Mouse (Mus musculus): ENCODE measurements around the gene Tshz2.
"Not testable (repeated sequence)": the region's sequence is repeated elsewhere in the genome, so short reads cannot be mapped to it uniquely, and the experiment has no call there.

Gene Tshz2

GRCm38 (mm10) chr2:169632338-169633151 is at the start of gene Tshz2:
Gene Tshz2, plus strand, starts transcription at chr2:169633013.
- peak; percentile 56 for DNase-seq

DNA sequence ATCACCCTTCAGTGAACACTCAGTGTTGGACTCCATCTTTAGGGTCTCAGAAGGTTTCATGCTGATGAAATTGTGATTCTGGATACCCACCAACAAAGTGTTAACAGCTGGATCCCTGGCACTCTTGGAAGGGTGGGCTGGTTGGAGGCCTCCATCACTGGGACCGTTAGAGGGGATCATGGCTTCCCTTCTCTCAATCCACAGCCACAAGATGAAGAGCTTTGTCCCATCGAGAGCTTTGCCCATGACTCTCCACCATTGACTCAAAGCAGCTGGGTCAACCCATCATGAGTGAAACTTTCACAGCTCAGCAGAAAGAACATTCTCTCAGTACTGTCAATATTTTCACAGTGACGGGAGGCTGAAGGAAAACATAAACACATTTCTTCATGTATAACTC is 49.3 kb upstream of the Tshz2 start:
- no peak for DNase-seq

DNA sequence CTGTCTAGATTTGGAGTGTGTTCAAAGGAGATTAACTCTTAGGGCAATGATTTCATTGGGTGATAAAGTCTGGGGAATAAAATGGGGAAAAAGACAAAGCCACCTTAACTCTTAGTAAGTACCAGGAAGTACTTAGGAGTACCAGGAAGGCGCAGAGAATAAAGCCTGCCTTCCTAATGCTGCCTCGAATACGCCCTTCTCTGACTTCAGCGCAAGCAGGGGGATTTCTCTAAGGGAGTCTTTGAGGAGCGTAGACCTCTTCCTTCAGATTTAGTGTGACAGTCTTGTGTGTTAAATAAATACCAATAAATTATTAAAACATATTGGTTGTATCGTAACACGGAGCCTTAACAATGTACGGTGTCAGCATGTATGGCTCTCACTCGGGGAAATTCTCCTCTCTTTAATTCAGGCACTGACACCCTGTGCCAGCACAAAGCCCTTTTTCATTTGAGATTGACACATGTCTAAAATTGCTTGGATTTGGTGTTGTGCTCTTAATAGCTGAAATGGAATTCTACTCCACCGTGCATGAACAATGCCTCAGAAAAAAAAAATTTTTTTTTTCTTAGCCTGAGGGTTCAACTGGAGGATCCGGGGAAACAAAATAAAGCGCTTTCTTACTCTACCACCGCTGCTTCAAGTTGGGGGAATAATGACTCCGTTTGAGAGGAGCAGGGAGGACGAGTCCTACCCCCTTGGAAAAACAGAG is 47.9 kb upstream of the Tshz2 start:
- DNase-seq, result no peak

GRCm38 (mm10) chr2:169585631-169586285 is 47.1 kb upstream of the Tshz2 start:
- no peak for DNase-seq

GRCm38 (mm10) chr2:169586688-169587087 is 46.1 kb upstream of the Tshz2 start:
- no peak for DNase-seq

DNA sequence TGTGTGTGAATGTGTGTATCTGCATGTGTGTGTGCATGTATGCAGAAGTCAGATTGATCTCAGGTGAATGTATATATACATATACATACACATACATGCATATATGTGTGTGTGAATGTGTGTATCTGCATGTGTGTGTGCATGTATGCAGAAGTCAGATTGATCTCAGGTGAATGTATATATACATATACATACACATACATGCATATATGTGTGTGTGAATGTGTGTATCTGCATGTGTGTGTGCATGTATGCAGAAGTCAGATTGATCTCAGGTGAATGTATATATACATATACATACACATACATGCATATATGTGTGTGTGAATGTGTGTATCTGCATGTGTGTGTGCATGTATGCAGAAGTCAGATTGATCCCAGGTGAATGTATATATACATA is 45.2 kb upstream of the Tshz2 start, which contains the start of gene Gm11011:
Gm11011 (minus strand) TSS at position 101 of the 400 bp plus-strand sequence.
- not testable (repeated sequence) for DNase-seq

DNA sequence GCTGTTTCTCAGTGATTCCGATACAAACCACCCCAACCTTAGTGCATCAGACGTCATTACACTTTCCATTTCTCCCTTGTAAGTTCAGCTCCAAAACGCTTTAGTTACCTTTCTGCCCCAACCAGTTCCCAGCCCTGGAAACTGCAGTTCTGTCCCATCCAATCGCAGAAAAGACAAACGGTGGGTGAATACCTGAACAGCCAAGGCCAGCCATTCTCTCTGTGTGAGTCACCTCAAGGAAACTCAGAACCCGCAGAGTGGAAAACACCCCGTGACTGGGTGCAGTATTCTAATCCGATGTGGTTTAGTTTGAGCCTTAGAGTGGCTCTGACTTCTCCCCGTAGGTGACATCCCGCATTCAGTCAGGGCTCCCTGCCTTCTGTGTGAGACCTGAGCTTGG is 43.1 kb upstream of the Tshz2 start:
- DNase-seq, result no peak

GRCm38 (mm10) chr2:169590412-169590811 is 42.4 kb upstream of the Tshz2 start:
- no peak for DNase-seq

DNA sequence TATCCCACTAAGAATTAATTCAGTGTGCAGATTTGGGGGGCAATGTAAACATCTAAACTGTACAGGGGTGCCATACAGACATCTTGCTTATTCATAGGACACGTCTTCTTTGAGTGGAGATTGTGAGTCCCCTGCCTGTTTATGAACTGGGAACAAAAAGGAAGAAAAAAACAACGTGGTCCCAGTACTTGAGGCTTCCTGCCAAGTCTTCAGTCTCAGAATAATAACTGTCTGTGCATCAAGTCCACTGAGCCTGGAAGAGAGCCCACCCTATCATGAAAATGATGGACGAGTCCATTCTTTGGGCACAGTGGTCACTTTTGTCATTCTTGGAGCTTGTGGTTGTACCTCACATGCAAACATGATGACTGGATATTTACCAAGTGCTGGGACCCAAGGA is 39.1 kb upstream of the Tshz2 start:
- DNase-seq, result no peak

GRCm38 (mm10) chr2:169597357-169597756 is 35.5 kb upstream of the Tshz2 start:
- DNase-seq, result no peak

DNA sequence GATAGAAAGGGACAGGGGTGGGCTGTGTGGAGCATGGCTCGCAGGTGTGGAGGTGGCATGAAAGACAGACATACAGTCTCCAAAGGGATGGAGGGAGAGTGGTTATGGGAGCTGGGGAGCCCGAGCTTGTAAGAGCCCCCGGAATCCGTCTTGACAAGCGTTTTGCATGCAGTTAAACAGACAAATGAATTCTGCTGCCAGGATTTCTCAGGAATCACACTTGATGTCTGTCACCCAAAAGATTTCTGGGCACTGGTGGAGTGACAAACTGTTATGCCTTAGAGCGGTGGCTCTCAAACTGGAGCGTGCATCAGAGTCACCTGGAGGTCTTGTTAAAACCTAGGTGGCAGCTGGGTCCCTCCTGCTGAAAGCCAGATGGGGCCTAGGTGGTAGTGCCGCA is 34.8 kb upstream of the Tshz2 start:
- no peak for DNase-seq

GRCm38 (mm10) chr2:169599591-169599990 is 33.2 kb upstream of the Tshz2 start:
- DNase-seq, result no peak

DNA sequence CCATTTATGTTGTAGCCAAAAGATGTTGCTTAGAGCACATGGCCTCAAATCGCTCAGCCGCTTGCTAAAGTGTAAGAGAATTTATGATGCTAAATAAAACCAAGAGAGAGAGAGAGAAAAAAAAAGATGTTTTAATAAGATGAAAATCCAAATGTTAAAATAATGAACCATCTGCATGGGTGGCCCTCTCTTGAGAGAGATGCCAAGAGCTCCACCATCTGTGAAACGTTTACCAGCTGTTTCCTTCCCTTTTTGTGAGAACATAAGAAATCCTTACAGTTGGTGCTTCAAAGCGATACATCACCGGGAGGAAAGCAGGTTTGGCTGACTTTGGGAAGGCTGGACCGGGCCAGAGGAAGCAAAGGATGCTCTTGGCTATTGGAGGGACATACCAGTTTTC is 32.6 kb upstream of the Tshz2 start:
- no peak for DNase-seq

DNA sequence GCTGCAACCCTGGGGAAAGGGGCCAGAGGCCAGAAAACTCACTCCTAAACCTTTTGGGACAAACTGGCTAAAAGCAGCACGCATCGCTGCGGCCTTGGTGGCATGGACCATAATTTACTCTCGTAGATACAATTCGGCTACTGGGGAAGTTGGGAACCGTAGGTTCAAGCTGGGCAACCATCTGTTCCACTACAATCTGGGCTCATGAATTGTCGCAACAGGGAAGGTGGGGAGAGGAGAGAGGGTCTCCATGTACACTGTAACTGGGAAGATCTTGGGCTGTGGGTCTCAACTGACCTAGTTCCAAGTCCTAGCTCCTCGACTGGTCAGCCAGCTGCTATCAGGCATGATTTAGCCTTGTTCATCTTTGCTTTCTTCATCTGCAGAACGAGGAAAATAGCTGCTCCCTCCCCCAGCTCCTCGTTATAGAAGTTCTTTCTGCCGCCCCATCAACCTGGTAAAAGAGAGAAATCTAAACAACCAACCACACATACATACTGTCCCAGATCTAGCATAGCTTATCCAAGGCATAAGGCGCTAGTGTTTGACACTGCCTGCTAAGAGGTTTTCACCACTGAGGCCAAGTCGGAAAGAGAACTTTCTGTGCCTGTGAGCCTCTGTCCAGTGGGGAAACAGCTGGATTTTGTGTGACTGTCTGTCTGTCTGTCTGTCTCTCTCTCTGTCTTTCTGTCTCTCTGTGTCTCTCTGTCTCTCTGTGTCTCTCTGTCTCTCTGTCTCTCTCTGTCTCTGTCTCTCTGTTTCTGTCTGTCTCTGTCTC is 25.7 kb upstream of the Tshz2 start:
- no peak for DNase-seq

DNA sequence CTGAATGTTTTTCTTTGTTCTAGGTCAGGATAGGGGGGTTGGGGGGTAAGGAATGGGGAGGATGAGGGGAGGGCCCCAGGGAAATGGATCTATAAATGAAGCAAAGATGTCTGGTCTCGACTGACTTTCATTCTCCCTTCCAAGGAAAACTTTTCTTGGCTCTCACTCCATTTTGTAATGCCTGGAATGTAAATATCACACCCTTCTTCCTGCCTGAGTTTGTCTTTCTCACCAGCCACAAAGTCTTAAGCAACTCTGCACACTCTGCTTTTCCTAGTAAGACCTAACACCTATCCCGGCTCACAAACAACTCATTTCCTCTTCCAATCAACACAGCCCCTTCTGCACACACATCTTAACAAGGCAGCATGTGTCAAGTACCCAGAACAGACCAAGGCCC is 25.0 kb upstream of the Tshz2 start:
- DNase-seq, result no peak

DNA sequence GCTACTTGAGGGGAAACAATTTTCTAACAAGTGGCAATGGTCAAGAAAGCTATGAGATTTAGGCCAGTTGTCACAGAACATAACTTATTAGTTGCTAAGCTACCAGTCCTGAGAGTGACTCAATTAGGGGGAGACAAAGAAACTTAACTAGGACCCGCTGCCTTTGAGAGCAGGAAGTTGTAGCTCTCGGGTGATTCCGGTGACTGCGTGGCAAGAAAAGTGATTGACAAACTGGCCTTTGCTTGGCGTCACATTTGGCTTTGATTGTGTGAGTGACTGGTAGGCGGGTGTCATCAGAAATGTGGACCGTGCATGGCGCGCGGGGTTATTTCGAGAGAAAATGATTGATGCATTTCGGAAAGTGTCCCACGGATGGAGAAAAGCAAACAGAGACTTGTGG is 22.9 kb upstream of the Tshz2 start:
- DNase-seq, result no peak

DNA sequence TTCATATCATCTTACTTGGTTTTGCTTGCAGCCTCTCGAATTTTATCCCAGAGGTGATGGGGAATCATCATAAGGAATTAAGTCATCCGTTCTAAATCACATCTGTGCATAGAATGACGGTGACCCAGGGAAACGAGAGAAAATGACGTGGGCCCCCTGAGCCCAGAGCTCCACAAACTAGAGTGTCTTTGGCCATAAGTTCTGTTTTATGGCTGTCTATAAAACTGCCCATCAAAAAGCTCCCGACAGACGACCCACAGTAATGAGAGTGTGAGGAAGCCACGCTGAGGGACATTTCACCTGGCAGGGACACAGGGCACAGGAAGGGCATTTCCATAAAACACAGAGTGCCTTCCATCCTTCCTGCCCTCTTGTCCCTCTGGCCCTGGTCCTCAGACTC is 21.9 kb upstream of the Tshz2 start:
- DNase-seq, result no peak

GRCm38 (mm10) chr2:169611557-169611956 is 21.3 kb upstream of the Tshz2 start:
- DNase-seq, result no peak

DNA sequence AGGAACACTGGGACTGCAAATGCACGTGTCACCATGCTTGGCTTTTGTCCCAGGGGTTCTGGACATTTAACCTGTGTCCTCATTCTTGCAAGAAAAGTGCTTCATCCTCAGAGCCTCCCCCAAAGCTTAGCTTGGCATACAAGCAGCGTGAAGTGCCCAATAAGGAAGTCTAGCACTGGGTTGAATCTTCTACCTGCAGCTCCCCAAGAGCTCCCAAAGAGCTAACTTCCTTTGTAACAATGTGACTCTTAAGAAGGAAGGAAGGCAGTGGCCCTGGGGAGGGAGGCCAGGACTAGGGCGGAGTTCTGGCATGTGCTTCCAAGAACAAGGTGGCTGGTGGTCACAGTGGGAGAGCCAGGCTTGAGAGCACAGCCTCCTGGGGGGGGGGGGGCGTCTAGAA is 18.1 kb upstream of the Tshz2 start:
- no peak for DNase-seq

- no peak for DNase-seq
These were observed 16.8 kb upstream of the Tshz2 start for GRCm38 (mm10) chr2:169615998-169616397.

GRCm38 (mm10) chr2:169621201-169621710 is 11.6 kb upstream of the Tshz2 start:
- DNase-seq, result peak; percentile 41

DNA sequence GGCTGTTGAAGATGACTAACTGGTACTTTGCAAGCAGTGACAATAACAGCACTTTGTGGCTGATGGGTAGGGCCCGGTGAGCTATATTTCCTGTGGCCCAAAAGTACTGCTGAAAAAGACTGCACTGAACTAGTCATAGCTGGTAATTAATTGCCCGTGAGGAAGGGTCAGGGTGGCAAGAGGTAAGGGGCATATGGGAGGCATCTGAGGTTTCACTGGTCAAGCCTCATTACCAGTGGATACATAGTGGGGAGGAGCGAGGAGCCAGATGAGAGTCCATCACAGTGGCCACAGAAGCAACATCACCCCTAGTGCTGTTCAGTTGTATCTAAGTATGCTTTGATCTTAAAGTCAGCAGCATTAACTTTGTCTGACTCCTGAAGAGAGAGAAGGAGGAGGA is 2.7 kb upstream of the Tshz2 start:
- DNase-seq, result no peak
